Mouse (Mus musculus): ENCODE data around the gene Klhl21. TPM values are rescaled to one million over a fixed set of nuclear protein-coding genes. Genes with fewer than 3 reads are reported as not detected.

The Klhl21 gene
- polyA plus RNA-seq (2014; fragmentation: Nextera tagmentation; extraction: Ambion mirVana): 2.7 and 3.0 TPM in 2 replicates

GRCm38 (mm10) chr4:152008622-152009075, at the start of gene Klhl21:
Klhl21 (plus strand) TSS chr4:152008803.
- ATAC-seq (ENCODE audit: low FRiP score): peak; percentile 91
- H3K27me3 ChIP-seq (ENCODE audit: control insufficient read depth, insufficient read depth, low read length): peaks cover 21% of the 10 kb centered on the region
- WGBS: under 1% methylated on average over 43 of the region's 45 CpGs

GRCm38 (mm10) chr4:151959849-151960512, 48.6 kb upstream of the Klhl21 start:
- Histone ChIP-seq H3K9me3 (ENCODE audit: control insufficient read depth, low read length) (no peaks in the 10 kb centered on the region), H3K4me1 (replicated peaks; ENCODE audit: control insufficient read depth, insufficient read depth, low read length) (no peaks in the 10 kb centered on the region), H3K4me2 (replicated peaks; ENCODE audit: low read depth, low read length) (no peak overlapping the region), H3K9ac (ENCODE audit: low read depth, low read length) (no peak overlapping the region), H3K27me3 (ENCODE audit: control insufficient read depth, insufficient read depth, low read length) (no peaks in the 10 kb centered on the region), H3K36me3 (ENCODE audit: control insufficient read depth, insufficient read depth, low read length) (peaks cover 8% of the 10 kb centered on the region), H3K4me3 (ENCODE audit: low read depth, low read length) (no peak overlapping the region), H3K27ac (ENCODE audit: low read depth, low read length) (no peak overlapping the region)
- DNase-seq (ENCODE audit: low spot score): no peak
- 91% methylated on average over 11 of the region's 11 CpGs for WGBS
- ATAC-seq (ENCODE audit: low FRiP score): no peak

More at GRCm38 (mm10) chr4:152008622-152009075, at the start of gene Klhl21:
- Histone ChIP-seq H3K4me3 (ENCODE audit: low read depth, low read length) (peak within 1 kb of the TSS; percentile 71), H3K36me3 (ENCODE audit: control insufficient read depth, insufficient read depth, low read length) (no peaks in the 10 kb centered on the region), H3K4me1 (replicated peaks; ENCODE audit: control insufficient read depth, insufficient read depth, low read length) (peaks cover 9% of the 10 kb centered on the region), H3K9ac (ENCODE audit: low read depth, low read length) (peak within 1 kb of the TSS; percentile 62), H3K4me2 (replicated peaks; ENCODE audit: low read depth, low read length) (peak within 1 kb of the TSS; percentile 100), H3K27ac (ENCODE audit: low read depth, low read length) (peak within 1 kb of the TSS; percentile 51; the same call in 1 of the 2 replicates), H3K9me3 (ENCODE audit: control insufficient read depth, low read length) (no peaks in the 10 kb centered on the region)
- DNase-seq (ENCODE audit: low spot score): peak; percentile 94

- Histone ChIP-seq H3K9ac (ENCODE audit: low read depth, low read length) (no peak overlapping the region), H3K9me3 (ENCODE audit: control insufficient read depth, low read length) (no peaks in the 10 kb centered on the region), H3K27me3 (ENCODE audit: control insufficient read depth, insufficient read depth, low read length) (no peaks in the 10 kb centered on the region), H3K4me1 (replicated peaks; ENCODE audit: control insufficient read depth, insufficient read depth, low read length) (no peaks in the 10 kb centered on the region), H3K36me3 (ENCODE audit: control insufficient read depth, insufficient read depth, low read length) (peaks cover 8% of the 10 kb centered on the region), H3K4me2 (replicated peaks; ENCODE audit: low read depth, low read length) (no peak overlapping the region), H3K27ac (ENCODE audit: low read depth, low read length) (no peak overlapping the region), H3K4me3 (ENCODE audit: low read depth, low read length) (no peak overlapping the region)
- DNase-seq (ENCODE audit: low spot score) (no peak), ATAC-seq (ENCODE audit: low FRiP score) (no peak)
- WGBS: 92% methylated on average over 3 of the region's 3 CpGs
These were observed 48.1 kb upstream of the Klhl21 start for GRCm38 (mm10) chr4:151960513-151960854.

- DNase-seq (ENCODE audit: low spot score): no peak
- no peak for ATAC-seq (ENCODE audit: low FRiP score)
- WGBS: 87% methylated on average over 3 of the region's 3 CpGs
- Histone ChIP-seq H3K4me2 (replicated peaks; ENCODE audit: low read depth, low read length) (no peak overlapping the region), H3K27me3 (ENCODE audit: control insufficient read depth, insufficient read depth, low read length) (no peaks in the 10 kb centered on the region), H3K9ac (ENCODE audit: low read depth, low read length) (no peak overlapping the region), H3K4me1 (replicated peaks; ENCODE audit: control insufficient read depth, insufficient read depth, low read length) (no peaks in the 10 kb centered on the region), H3K4me3 (ENCODE audit: low read depth, low read length) (no peak overlapping the region), H3K36me3 (ENCODE audit: control insufficient read depth, insufficient read depth, low read length) (peaks cover 8% of the 10 kb centered on the region), H3K27ac (ENCODE audit: low read depth, low read length) (no peak overlapping the region), H3K9me3 (ENCODE audit: control insufficient read depth, low read length) (no peaks in the 10 kb centered on the region)
These were observed 45.8 kb upstream of the Klhl21 start for GRCm38 (mm10) chr4:151962817-151963216.

GRCm38 (mm10) chr4:151968204-151968921, 40.2 kb upstream of the Klhl21 start:
- ATAC-seq (ENCODE audit: low FRiP score) (no peak), DNase-seq (ENCODE audit: low spot score) (no peak)
- Histone ChIP-seq H3K27me3 (ENCODE audit: control insufficient read depth, insufficient read depth, low read length) (no peaks in the 10 kb centered on the region), H3K4me1 (replicated peaks; ENCODE audit: control insufficient read depth, insufficient read depth, low read length) (no peaks in the 10 kb centered on the region), H3K9ac (ENCODE audit: low read depth, low read length) (no peak overlapping the region), H3K27ac (ENCODE audit: low read depth, low read length) (0 out of 2 replicates have a peak overlapping the region, but pooled peaks have one; percentile 36), H3K36me3 (ENCODE audit: control insufficient read depth, insufficient read depth, low read length) (peaks cover 11% of the 10 kb centered on the region; the same call in 1 of the 2 replicates), H3K4me3 (ENCODE audit: low read depth, low read length) (no peak overlapping the region), H3K4me2 (replicated peaks; ENCODE audit: low read depth, low read length) (no peak overlapping the region), H3K9me3 (ENCODE audit: control insufficient read depth, low read length) (no peaks in the 10 kb centered on the region)
- WGBS: 91% methylated on average over 26 of the region's 26 CpGs

GRCm38 (mm10) chr4:151972221-151972967, 36.2 kb upstream of the Klhl21 start:
- Histone ChIP-seq H3K36me3 (ENCODE audit: control insufficient read depth, insufficient read depth, low read length) (peaks cover 18% of the 10 kb centered on the region; the same call in 1 of the 2 replicates), H3K27ac (ENCODE audit: low read depth, low read length) (no peak overlapping the region), H3K27me3 (ENCODE audit: control insufficient read depth, insufficient read depth, low read length) (no peaks in the 10 kb centered on the region), H3K9me3 (ENCODE audit: control insufficient read depth, low read length) (no peaks in the 10 kb centered on the region), H3K4me1 (replicated peaks; ENCODE audit: control insufficient read depth, insufficient read depth, low read length) (no peaks in the 10 kb centered on the region), H3K9ac (ENCODE audit: low read depth, low read length) (no peak overlapping the region), H3K4me2 (replicated peaks; ENCODE audit: low read depth, low read length) (no peak overlapping the region), H3K4me3 (ENCODE audit: low read depth, low read length) (no peak overlapping the region)
- ATAC-seq (ENCODE audit: low FRiP score) (no peak), DNase-seq (ENCODE audit: low spot score) (peak; percentile 74)
- 73% methylated on average over 10 of the region's 10 CpGs for WGBS

- peak; percentile 53 for DNase-seq (ENCODE audit: low spot score)
- Histone ChIP-seq H3K27ac (ENCODE audit: low read depth, low read length) (no peak overlapping the region), H3K36me3 (ENCODE audit: control insufficient read depth, insufficient read depth, low read length) (peaks cover 14% of the 10 kb centered on the region), H3K4me1 (replicated peaks; ENCODE audit: control insufficient read depth, insufficient read depth, low read length) (no peaks in the 10 kb centered on the region), H3K4me3 (ENCODE audit: low read depth, low read length) (no peak overlapping the region), H3K9ac (ENCODE audit: low read depth, low read length) (no peak overlapping the region), H3K27me3 (ENCODE audit: control insufficient read depth, insufficient read depth, low read length) (no peaks in the 10 kb centered on the region), H3K9me3 (ENCODE audit: control insufficient read depth, low read length) (no peaks in the 10 kb centered on the region), H3K4me2 (replicated peaks; ENCODE audit: low read depth, low read length) (no peak overlapping the region)
- ATAC-seq (ENCODE audit: low FRiP score): no peak
- WGBS: 93% methylated on average over 3 of the region's 3 CpGs
These were observed 33.2 kb upstream of the Klhl21 start for GRCm38 (mm10) chr4:151975441-151975840.

DNA sequence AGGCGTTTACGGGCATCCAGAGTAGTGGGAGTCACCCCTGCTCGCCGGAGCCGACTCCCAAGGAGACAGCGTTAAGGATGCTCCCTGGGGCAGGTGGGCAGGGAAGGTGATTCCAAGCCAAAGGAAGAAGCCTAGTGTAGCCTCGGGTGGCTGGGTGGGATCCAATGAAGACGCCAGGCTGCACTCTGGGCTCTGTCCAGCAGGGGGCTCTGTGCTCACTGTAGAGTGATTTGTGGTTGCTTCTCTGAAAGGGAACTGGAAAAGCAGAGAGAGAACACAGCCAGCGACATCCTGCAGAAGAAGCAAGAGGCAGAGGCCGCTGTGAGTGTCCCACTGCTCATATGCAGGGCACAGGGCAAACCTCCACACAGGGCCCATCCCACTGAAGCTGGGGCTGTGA, 30.9 kb upstream of the Klhl21 start:
- H3K27me3 ChIP-seq (ENCODE audit: control insufficient read depth, insufficient read depth, low read length): no peaks in the 10 kb centered on the region
- H3K4me3 ChIP-seq (ENCODE audit: low read depth, low read length): no peak overlapping the region
- no peak overlapping the region for H3K9ac ChIP-seq (ENCODE audit: low read depth, low read length)
- no peak overlapping the region for H3K27ac ChIP-seq (ENCODE audit: low read depth, low read length)
- H3K4me1 ChIP-seq (replicated peaks; ENCODE audit: control insufficient read depth, insufficient read depth, low read length): no peaks in the 10 kb centered on the region
- ATAC-seq (ENCODE audit: low FRiP score): no peak
- no peak overlapping the region for H3K4me2 ChIP-seq (replicated peaks; ENCODE audit: low read depth, low read length)
- no peaks in the 10 kb centered on the region for H3K9me3 ChIP-seq (ENCODE audit: control insufficient read depth, low read length)
- WGBS: 44% methylated on average over 10 of the region's 10 CpGs
- peak; percentile 94 for DNase-seq (ENCODE audit: low spot score)
- H3K36me3 ChIP-seq (ENCODE audit: control insufficient read depth, insufficient read depth, low read length): peaks cover 11% of the 10 kb centered on the region
